Comparison of ENCODE assay signal across 17 mouse cellular contexts in the genomic region with DNA sequence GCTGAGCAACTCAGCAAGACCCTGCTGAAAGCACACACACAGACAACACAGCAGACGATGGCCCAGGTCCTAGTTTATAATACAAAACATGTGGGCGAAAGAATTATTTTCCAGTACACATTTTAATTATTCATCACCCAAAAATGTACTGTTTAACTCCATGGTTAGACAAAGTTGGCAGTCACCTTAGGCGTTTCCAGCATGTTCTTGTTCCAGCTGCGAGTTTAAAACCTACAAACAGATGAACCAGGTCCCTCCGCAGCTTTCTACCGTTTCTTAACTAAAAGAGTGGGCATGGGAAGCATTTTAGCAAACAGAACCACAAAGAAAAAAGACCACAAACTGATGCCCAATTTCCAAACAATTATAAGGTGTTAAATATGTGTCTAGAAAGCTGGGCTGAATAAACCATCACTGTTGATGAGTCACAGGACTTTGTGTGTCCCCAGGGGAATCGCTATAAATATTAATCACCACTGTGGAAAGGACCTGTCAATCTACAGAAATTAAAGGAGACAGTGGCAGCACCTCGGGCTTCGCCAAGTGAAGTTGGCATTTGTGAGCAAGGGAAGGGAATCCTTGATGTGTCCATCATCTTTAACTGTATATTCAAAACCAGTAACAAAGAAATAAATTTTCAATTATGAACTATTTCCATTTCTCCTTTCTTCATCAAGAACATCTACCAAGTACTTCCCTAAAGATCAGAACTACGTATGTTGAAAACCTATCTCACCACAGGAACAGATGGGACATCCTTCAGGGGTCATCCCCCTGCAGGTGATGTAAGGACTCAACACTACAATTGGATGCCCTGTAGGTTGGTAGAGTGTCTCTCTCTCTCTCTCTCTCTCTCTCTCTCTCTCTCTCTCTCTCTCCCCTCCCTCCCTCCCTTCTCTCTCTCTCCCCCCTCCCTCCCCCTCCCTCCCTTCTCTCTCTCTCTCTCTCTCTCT. TPM values are rescaled to one million over a fixed set of nuclear protein-coding genes. Genes with fewer than 3 reads are reported as not detected.
A peak's percentile ranks its signal among the peaks of the same experiment; 100 is the strongest.
DNase-seq lines count a peak whose midpoint lies in the region; ATAC-seq and TF ChIP-seq lines count a peak whose summit lies in the region.
"Had no signal": no experiment of that assay in that cellular context is flagged by ENCODE, and none has a peak within 500 bp of the region (broad histone marks: within the 10 kb centered on the region; RNA-seq: fewer than 3 reads in every experiment).

No protein-coding gene starts in this region.

- ATAC-seq in midbrain, embryonic 14.5 days (ENCODE audit: low FRiP score, low TSS enrichment), result peak; percentile 43; the same call in 1 of the 2 replicates
- ATAC-seq in midbrain, embryonic 11.5 days (ENCODE audit: low FRiP score), result no peak
- ATAC-seq in limb, embryonic 15.5 days (ENCODE audit: insufficient number of reproducible peaks, low FRiP score, low TSS enrichment, low read depth), result no peak
- no peak for ATAC-seq in erythroid progenitor cell, adult 5-6 weeks (replicated peaks; ENCODE audit: low FRiP score, poor library complexity, severe bottlenecking)
- ATAC-seq: liver, postnatal 0 days had no signal

- H3K4me3 ChIP-seq in heart, adult 2 months, result no peak overlapping the region
- no peak overlapping the region for H3K4me3 ChIP-seq in midbrain, embryonic 14.5 days (replicated peaks; ENCODE audit: low read depth, low read length)
- no peak overlapping the region for H3K4me3 ChIP-seq in midbrain, embryonic 11.5 days (ENCODE audit: low read depth, low read length)
- no peak overlapping the region for H3K4me3 ChIP-seq in limb, embryonic 15.5 days
- H3K4me3 ChIP-seq: heart, embryonic 15.5 days; left cerebral cortex, adult 2 months; limb, embryonic 13.5 days had no signal

- peak overlapping the region; percentile 52 for H3K27ac ChIP-seq in heart, adult 2 months
- no peak overlapping the region for H3K27ac ChIP-seq in midbrain, embryonic 14.5 days (replicated peaks; ENCODE audit: low read depth, low read length)
- no peak overlapping the region for H3K27ac ChIP-seq in midbrain, embryonic 11.5 days (ENCODE audit: low read depth, low read length)
- H3K27ac ChIP-seq in limb, embryonic 15.5 days, result peak overlapping the region; percentile 47; the same call in 1 of the 2 replicates
- H3K27ac ChIP-seq: left cerebral cortex, adult 2 months; limb, embryonic 13.5 days had no signal

- TF ChIP-seq EP300 in heart, adult 2 months (IDR thresholded peaks at IDR 0.05; ENCODE audit: insufficient read depth, low read depth, low read length), result no peak

- H3K79me2 ChIP-seq in heart, adult 2 months (replicated peaks; ENCODE audit: control insufficient read depth, insufficient read depth, low read length), result peaks cover 4% of the 10 kb centered on the region; the same call in 1 of the 2 replicates

- no peaks in the 10 kb centered on the region for H3K27me3 ChIP-seq in heart, adult 2 months (ENCODE audit: control insufficient read depth, insufficient read depth, low read length)
- no peaks in the 10 kb centered on the region for H3K27me3 ChIP-seq in midbrain, embryonic 14.5 days (ENCODE audit: control insufficient read depth, insufficient read depth, low read length)
- no peaks in the 10 kb centered on the region for H3K27me3 ChIP-seq in midbrain, embryonic 11.5 days (ENCODE audit: control insufficient read depth, insufficient read depth, low read length)
- H3K27me3 ChIP-seq in limb, embryonic 15.5 days, result no peaks in the 10 kb centered on the region
- H3K27me3 ChIP-seq: heart, embryonic 15.5 days; limb, embryonic 13.5 days had no signal

- peaks cover 28% of the 10 kb centered on the region for H3K4me1 ChIP-seq in heart, adult 2 months (ENCODE audit: control insufficient read depth, insufficient read depth, low read length)
- no peaks in the 10 kb centered on the region for H3K4me1 ChIP-seq in midbrain, embryonic 14.5 days (ENCODE audit: control insufficient read depth, insufficient read depth, low read length)
- no peaks in the 10 kb centered on the region for H3K4me1 ChIP-seq in midbrain, embryonic 11.5 days (ENCODE audit: control insufficient read depth, insufficient read depth, low read length)
- H3K4me1 ChIP-seq in limb, embryonic 15.5 days, result peaks cover 31% of the 10 kb centered on the region

- TF ChIP-seq CTCF in heart, adult 2 months (IDR thresholded peaks at IDR 0.05), result no peak

- TF ChIP-seq POLR2A in heart, adult 2 months (IDR thresholded peaks at IDR 0.05; ENCODE audit: insufficient read depth, low read depth, low read length), result no peak

- no peaks in the 10 kb centered on the region; the same call in none of the 2 replicates for H3K36me3 ChIP-seq in heart, adult 2 months (ENCODE audit: control insufficient read depth, insufficient read depth, low read length)
- no peaks in the 10 kb centered on the region for H3K36me3 ChIP-seq in midbrain, embryonic 14.5 days (ENCODE audit: control insufficient read depth, insufficient read depth, low read length)
- no peaks in the 10 kb centered on the region for H3K36me3 ChIP-seq in midbrain, embryonic 11.5 days (ENCODE audit: control insufficient read depth, insufficient read depth, low read length)
- H3K36me3 ChIP-seq in limb, embryonic 15.5 days, result no peaks in the 10 kb centered on the region
- H3K36me3 ChIP-seq: heart, embryonic 15.5 days; limb, embryonic 13.5 days had no signal

- intact Hi-C loops in heart, adult 2 months (cut with DNase I), result no loop called here
- intact Hi-C loops in heart, postnatal 14 days (cut with DNase I), result no loop called here

- DNase-seq in heart, adult 2 months, result no peak
- DNase-seq in heart, postnatal 14 days, result no peak
- peak; percentile 64 for DNase-seq in midbrain, embryonic 14.5 days
- no peak for DNase-seq in midbrain, embryonic 11.5 days (ENCODE audit: low spot score, missing footprints)
- no peak for DNase-seq in embryo, embryonic 10 days (ENCODE audit: low spot score)
- DNase-seq in frontal cortex, postnatal 36 days (ENCODE audit: low spot score in 2 of 2), result no peak
- DNase-seq: adrenal gland, postnatal 25 days; B cell, adult 2 months; cerebellum, adult 9-11 months; liver, postnatal 0 days; lung, postnatal 36 days; thymus, postnatal 14 days had no signal

- no peak overlapping the region for H3K4me2 ChIP-seq in midbrain, embryonic 14.5 days (ENCODE audit: low read length)
- no peak overlapping the region for H3K4me2 ChIP-seq in midbrain, embryonic 11.5 days
- H3K4me2 ChIP-seq in limb, embryonic 15.5 days, result no peak overlapping the region
- H3K4me2 ChIP-seq: heart, embryonic 15.5 days; limb, embryonic 13.5 days had no signal

- no peak overlapping the region for H3K9ac ChIP-seq in heart, adult 2 months (ENCODE audit: low read depth, low read length)
- H3K9ac ChIP-seq in midbrain, embryonic 14.5 days (replicated peaks; ENCODE audit: low read length), result no peak overlapping the region
- H3K9ac ChIP-seq in midbrain, embryonic 11.5 days (ENCODE audit: low read length), result no peak overlapping the region
- no peak overlapping the region for H3K9ac ChIP-seq in limb, embryonic 15.5 days
- H3K9ac ChIP-seq: heart, embryonic 15.5 days; limb, embryonic 13.5 days; liver, postnatal 0 days had no signal

- H3K9me3 ChIP-seq in midbrain, embryonic 14.5 days (ENCODE audit: control insufficient read depth, low read length), result no peaks in the 10 kb centered on the region
- H3K9me3 ChIP-seq in midbrain, embryonic 11.5 days (ENCODE audit: control insufficient read depth, low read length), result no peaks in the 10 kb centered on the region
- no peaks in the 10 kb centered on the region for H3K9me3 ChIP-seq in limb, embryonic 15.5 days
- H3K9me3 ChIP-seq: heart, embryonic 15.5 days; limb, embryonic 13.5 days had no signal

- 67% methylated on average over 10 of the region's 10 CpGs for WGBS in heart, adult 2 months
- 72% methylated on average over 10 of the region's 10 CpGs for WGBS in midbrain, embryonic 14.5 days
- 92% methylated on average over 10 of the region's 10 CpGs for WGBS in midbrain, embryonic 11.5 days
- 56% methylated on average over 10 of the region's 10 CpGs for WGBS in limb, embryonic 15.5 days

RNA-seq across cellular contexts. Expression of a gene that starts 23.1 kb away (rescaled TPM):
- 10 to 100 TPM; 51.4 to 58.2 TPM for total RNA-seq in heart, adult 2 months (2021)
- 22.5 and 29.9 TPM in 2 replicates for polyA plus RNA-seq in heart, adult 2 months (2012; rRNA removed)
- total RNA-seq in heart, postnatal 14 days (2021), result 10 to 100 TPM; 48.6 to 52.5 TPM
- 2.2 and 3.0 TPM in 2 replicates for polyA plus RNA-seq in midbrain, embryonic 14.5 days (2014; fragmentation: Nextera tagmentation; extraction: Ambion mirVana)
- polyA plus RNA-seq in midbrain, embryonic 11.5 days (2014; fragmentation: Nextera tagmentation; extraction: Ambion mirVana), result 11.5 and 12.1 TPM in 2 replicates
- polyA plus RNA-seq in limb, embryonic 15.5 days (2015; fragmentation: Nextera tagmentation; extraction: Ambion mirVana), result 28.1 and 33.8 TPM in 2 replicates
- 0.84 and 1.1 TPM in 2 replicates for total RNA-seq in erythroid progenitor cell, adult 5-6 weeks (2015; ENCODE audit: low replicate concordance)
- total RNA-seq in erythroid progenitor cell, adult 5-6 weeks (2017; ENCODE audit: low replicate concordance), result 3.5 and 3.9 TPM in 2 replicates

RNA-seq across cellular contexts. Expression of a gene that starts 54.5 kb away (rescaled TPM):
- 10 to 100 TPM; 10.2 to 13.1 TPM for total RNA-seq in heart, adult 2 months (2021)
- 5.2 and 8.4 TPM in 2 replicates for polyA plus RNA-seq in heart, adult 2 months (2012; rRNA removed)
- 10 to 100 TPM; 14.8 to 15.9 TPM for total RNA-seq in heart, postnatal 14 days (2021)
- 24.8 and 29.3 TPM in 2 replicates for polyA plus RNA-seq in midbrain, embryonic 14.5 days (2014; fragmentation: Nextera tagmentation; extraction: Ambion mirVana)
- 22.7 and 24.0 TPM in 2 replicates for polyA plus RNA-seq in midbrain, embryonic 11.5 days (2014; fragmentation: Nextera tagmentation; extraction: Ambion mirVana)
- 16.7 and 17.7 TPM in 2 replicates for polyA plus RNA-seq in limb, embryonic 15.5 days (2015; fragmentation: Nextera tagmentation; extraction: Ambion mirVana)
- 5.0 and 9.6 TPM in 2 replicates for total RNA-seq in erythroid progenitor cell, adult 5-6 weeks (2015; ENCODE audit: low replicate concordance)
- total RNA-seq in erythroid progenitor cell, adult 5-6 weeks (2017; ENCODE audit: low replicate concordance), result 3.9 and 5.6 TPM in 2 replicates

Comparison
In these comparisons a context has a peak if more than half of its experiments do, and no peak if none do; other contexts are left out.
1. H3K27ac ChIP-seq: peak in heart, adult 2 months (single experiment) and limb, embryonic 15.5 days (single experiment); none in midbrain, embryonic 14.5 days (single experiment) and midbrain, embryonic 11.5 days (single experiment).